Mouse (Mus musculus): ENCODE data around the gene Csrp3. TPM values are rescaled to one million over a fixed set of nuclear protein-coding genes. Genes with fewer than 3 reads are reported as not detected.

The Csrp3 gene
- polyA plus RNA-seq, 1 experiment from 2014 or later: 1.9 TPM

- no peak for ATAC-seq (ENCODE audit: insufficient read depth)
- no peak for DNase-seq
- H3K27me3 ChIP-seq (ENCODE audit: insufficient read depth, low read length): no peaks in the 10 kb centered on the region
- H3K4me1 ChIP-seq (ENCODE audit: insufficient read depth): no peaks in the 10 kb centered on the region
- H3K4me2 ChIP-seq: no peak overlapping the region
- no peak overlapping the region for H3K9ac ChIP-seq
- H3K36me3 ChIP-seq (ENCODE audit: insufficient read depth): peaks cover 87% of the 10 kb centered on the region
- no peak for TF ChIP-seq CTCF (IDR thresholded peaks at IDR 0.05; ENCODE audit: low read depth)
- H3K27ac ChIP-seq (ENCODE audit: low read depth): no peak overlapping the region
- WGBS: 91% methylated on average over 5 of the region's 5 CpGs
- no peak overlapping the region for H3K4me3 ChIP-seq (ENCODE audit: low read depth, low read length)
- H3K9me3 ChIP-seq (ENCODE audit: low read depth, low read length): no peaks in the 10 kb centered on the region
These were observed 26.2 kb downstream of the Csrp3 start for GRCm38 (mm10) chr7:48821654-48822053.

- Histone ChIP-seq H3K9ac (no peak overlapping the region), H3K27ac (ENCODE audit: low read depth) (no peak overlapping the region), H3K27me3 (ENCODE audit: insufficient read depth, low read length) (no peaks in the 10 kb centered on the region), H3K4me1 (ENCODE audit: insufficient read depth) (no peaks in the 10 kb centered on the region), H3K9me3 (ENCODE audit: low read depth, low read length) (no peaks in the 10 kb centered on the region), H3K4me3 (ENCODE audit: low read depth, low read length) (no peak overlapping the region), H3K4me2 (no peak overlapping the region), H3K36me3 (ENCODE audit: insufficient read depth) (peaks cover 47% of the 10 kb centered on the region)
- 79% methylated on average over 1 of the region's 1 CpGs for WGBS
- no peak for TF ChIP-seq CTCF (IDR thresholded peaks at IDR 0.05; ENCODE audit: low read depth)
- ATAC-seq (ENCODE audit: insufficient read depth): no peak
- DNase-seq: no peak
These were observed 34.2 kb downstream of the Csrp3 start for GRCm38 (mm10) chr7:48813594-48813993.

- no peaks in the 10 kb centered on the region for H3K4me1 ChIP-seq (ENCODE audit: insufficient read depth)
- H3K4me3 ChIP-seq (ENCODE audit: low read depth, low read length): no peak overlapping the region
- H3K27me3 ChIP-seq (ENCODE audit: insufficient read depth, low read length): no peaks in the 10 kb centered on the region
- ATAC-seq (ENCODE audit: insufficient read depth) (peak; percentile 79), DNase-seq (peak; percentile 58)
- H3K36me3 ChIP-seq (ENCODE audit: insufficient read depth): peaks cover 48% of the 10 kb centered on the region
- no peak overlapping the region for H3K4me2 ChIP-seq
- H3K9me3 ChIP-seq (ENCODE audit: low read depth, low read length): no peaks in the 10 kb centered on the region
- H3K27ac ChIP-seq (ENCODE audit: low read depth): no peak overlapping the region
- no peak overlapping the region for H3K9ac ChIP-seq
- TF ChIP-seq CTCF (IDR thresholded peaks at IDR 0.05; ENCODE audit: low read depth): peak; percentile 54
These were observed 35.5 kb downstream of the Csrp3 start for GRCm38 (mm10) chr7:48812358-48812757.

- 93% methylated on average over 1 of the region's 1 CpGs for WGBS
- no peak for DNase-seq
These were observed 37.2 kb downstream of the Csrp3 start for GRCm38 (mm10) chr7:48810652-48811051.

GRCm38 (mm10) chr7:48806587-48806986 lies 41.2 kb downstream of the Csrp3 start:
- Histone ChIP-seq H3K27ac (ENCODE audit: low read depth) (no peak overlapping the region), H3K27me3 (ENCODE audit: insufficient read depth, low read length) (no peaks in the 10 kb centered on the region), H3K9ac (no peak overlapping the region), H3K4me2 (no peak overlapping the region), H3K9me3 (ENCODE audit: low read depth, low read length) (no peaks in the 10 kb centered on the region), H3K4me1 (ENCODE audit: insufficient read depth) (no peaks in the 10 kb centered on the region), H3K36me3 (ENCODE audit: insufficient read depth) (peaks cover 49% of the 10 kb centered on the region), H3K4me3 (ENCODE audit: low read depth, low read length) (no peak overlapping the region)
- DNase-seq: no peak
- ATAC-seq (ENCODE audit: insufficient read depth): no peak
- 85% methylated on average over 4 of the region's 4 CpGs for WGBS
- no peak for TF ChIP-seq CTCF (IDR thresholded peaks at IDR 0.05; ENCODE audit: low read depth)

More at GRCm38 (mm10) chr7:48810652-48811051, 37.2 kb downstream of the Csrp3 start:
- no peak for TF ChIP-seq CTCF (IDR thresholded peaks at IDR 0.05; ENCODE audit: low read depth)
- Histone ChIP-seq H3K27ac (ENCODE audit: low read depth) (no peak overlapping the region), H3K27me3 (ENCODE audit: insufficient read depth, low read length) (no peaks in the 10 kb centered on the region), H3K4me1 (ENCODE audit: insufficient read depth) (no peaks in the 10 kb centered on the region), H3K4me3 (ENCODE audit: low read depth, low read length) (no peak overlapping the region), H3K4me2 (no peak overlapping the region), H3K36me3 (ENCODE audit: insufficient read depth) (peaks cover 45% of the 10 kb centered on the region), H3K9ac (no peak overlapping the region), H3K9me3 (ENCODE audit: low read depth, low read length) (no peaks in the 10 kb centered on the region)
- no peak for ATAC-seq (ENCODE audit: insufficient read depth)

- TF ChIP-seq CTCF (IDR thresholded peaks at IDR 0.05; ENCODE audit: low read depth): no peak
- Histone ChIP-seq H3K27me3 (ENCODE audit: insufficient read depth, low read length) (no peaks in the 10 kb centered on the region), H3K4me2 (no peak overlapping the region), H3K4me3 (ENCODE audit: low read depth, low read length) (no peak overlapping the region), H3K9ac (no peak overlapping the region), H3K4me1 (ENCODE audit: insufficient read depth) (no peaks in the 10 kb centered on the region), H3K27ac (ENCODE audit: low read depth) (no peak overlapping the region), H3K36me3 (ENCODE audit: insufficient read depth) (peaks cover 47% of the 10 kb centered on the region), H3K9me3 (ENCODE audit: low read depth, low read length) (no peaks in the 10 kb centered on the region)
- WGBS: 84% methylated on average over 7 of the region's 7 CpGs
- ATAC-seq (ENCODE audit: insufficient read depth): no peak
- no peak for DNase-seq
These were observed 44.5 kb downstream of the Csrp3 start for GRCm38 (mm10) chr7:48803381-48803780.

GRCm38 (mm10) chr7:48795130-48795529 lies 52.7 kb downstream of the Csrp3 start:
- Histone ChIP-seq H3K9me3 (ENCODE audit: low read depth, low read length) (no peaks in the 10 kb centered on the region), H3K4me2 (no peak overlapping the region), H3K27ac (ENCODE audit: low read depth) (no peak overlapping the region), H3K4me1 (ENCODE audit: insufficient read depth) (peaks cover under 1% of the 10 kb centered on the region; the same call in 1 of the 2 replicates), H3K4me3 (ENCODE audit: low read depth, low read length) (no peak overlapping the region), H3K27me3 (ENCODE audit: insufficient read depth, low read length) (no peaks in the 10 kb centered on the region), H3K36me3 (ENCODE audit: insufficient read depth) (peaks cover 19% of the 10 kb centered on the region), H3K9ac (no peak overlapping the region)
- whole genome bisulfite sequencing: 73% methylated on average over 3 of the region's 3 CpGs
- no peak for TF ChIP-seq CTCF (IDR thresholded peaks at IDR 0.05; ENCODE audit: low read depth)
- DNase-seq: no peak
- ATAC-seq (ENCODE audit: insufficient read depth): no peak

GRCm38 (mm10) chr7:48791412-48791811 lies 56.4 kb downstream of the Csrp3 start:
- no peak overlapping the region for H3K27ac ChIP-seq (ENCODE audit: low read depth)
- WGBS: 83% methylated on average over 3 of the region's 3 CpGs
- no peak overlapping the region for H3K4me3 ChIP-seq (ENCODE audit: low read depth, low read length)
- H3K27me3 ChIP-seq (ENCODE audit: insufficient read depth, low read length): no peaks in the 10 kb centered on the region
- peaks cover 3% of the 10 kb centered on the region; the same call in 1 of the 2 replicates for H3K4me1 ChIP-seq (ENCODE audit: insufficient read depth)
- no peak overlapping the region for H3K4me2 ChIP-seq
- H3K36me3 ChIP-seq (ENCODE audit: insufficient read depth): peaks cover 5% of the 10 kb centered on the region
- no peak for TF ChIP-seq CTCF (IDR thresholded peaks at IDR 0.05; ENCODE audit: low read depth)
- H3K9ac ChIP-seq: no peak overlapping the region
- no peak for ATAC-seq (ENCODE audit: insufficient read depth)
- DNase-seq: no peak
- no peaks in the 10 kb centered on the region for H3K9me3 ChIP-seq (ENCODE audit: low read depth, low read length)

Measured in lung, embryonic 14.5 days (tissue).